Mouse (Mus musculus) ES-E14 (cell line): ENCODE data around the gene Slc9a8.

Experiments
- CHD2 ChIP-seq: IDR thresholded peaks from 2 replicates; pipeline ENCODE4 v1.6.1; 2014; ENCODE audit warnings: mild to moderate bottlenecking, low read depth, low read length, inconsistent platforms
- HCFC1 ChIP-seq: IDR thresholded peaks from 2 replicates; pipeline ENCODE4 v1.6.1; 2012; ENCODE audit warnings: low read length, inconsistent platforms, borderline replicate concordance; ENCODE audit not compliant: insufficient read depth
- MAFK ChIP-seq: IDR thresholded peaks from 2 replicates; pipeline ENCODE4 v1.6.1; 2014; ENCODE audit warnings: mild to moderate bottlenecking, low read depth, low read length, inconsistent platforms; ENCODE audit not compliant: insufficient read depth
- ZC3H11A ChIP-seq: IDR thresholded peaks from 2 replicates; pipeline ENCODE4 v1.6.1; 2012; ENCODE audit warnings: low read depth, mild to moderate bottlenecking, inconsistent platforms, low read length, borderline replicate concordance
- ZNF384 ChIP-seq: IDR thresholded peaks from 2 replicates; pipeline ENCODE4 v1.6.1; 2012; ENCODE audit warnings: low read depth, low read length, inconsistent platforms

- TF ChIP-seq MAFK (no peak), ZNF384 (no peak), HCFC1 (no peak), CHD2 (no peak), ZC3H11A (no peak)
Observed at GRCm38 (mm10) chr2:167381596-167381995, 39.9 kb upstream of the Slc9a8 start.
